Mouse (Mus musculus): ENCODE data around the gene Grk4. TPM values are rescaled to one million over a fixed set of nuclear protein-coding genes. Genes with fewer than 3 reads are reported as not detected.
"Not testable (repeated sequence)": the region's sequence is repeated elsewhere in the genome, so short reads cannot be mapped to it uniquely, and the experiment has no call there.

Gene Grk4
- polyA plus RNA-seq, 1 experiment: 8.7 TPM

DNA sequence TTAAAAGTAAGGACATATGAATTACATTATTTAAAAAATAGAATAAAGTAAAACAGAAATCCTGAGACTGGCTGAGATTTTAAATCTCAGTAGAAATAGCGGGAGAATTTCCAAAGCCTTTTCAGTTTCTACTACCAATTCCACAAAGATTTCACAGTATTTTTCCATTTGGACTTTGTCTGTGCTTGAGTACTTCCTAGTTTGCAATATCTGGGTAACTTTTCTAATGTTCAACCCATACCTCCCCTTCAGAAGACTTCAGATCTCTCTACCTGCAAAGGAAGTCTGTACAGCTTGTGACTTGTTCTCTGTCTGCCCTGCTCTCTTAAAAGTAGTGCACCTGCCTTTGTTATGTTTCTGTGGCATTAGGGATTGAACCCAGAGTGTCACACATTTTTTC lies 48.3 kb downstream of the Grk4 start:
- DNase-seq (ENCODE audit: low spot score): no peak

DNA sequence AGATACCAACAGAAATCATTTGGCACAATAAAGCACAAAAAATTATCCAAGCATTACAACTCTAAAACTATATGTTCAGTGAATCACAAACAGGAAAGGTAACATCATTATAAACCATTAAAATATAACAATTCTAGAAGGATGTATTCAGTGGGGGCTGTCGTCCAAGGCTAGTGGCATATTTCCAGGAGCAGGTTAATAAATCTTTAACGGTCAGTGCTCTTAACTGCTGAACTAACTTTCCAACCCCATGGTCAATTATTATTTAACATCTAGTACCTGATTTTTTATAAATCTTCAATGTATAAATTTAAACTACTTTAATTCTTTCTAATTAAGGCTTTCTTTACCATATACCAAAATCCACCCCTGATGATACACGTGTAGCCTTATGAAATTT lies 54.2 kb downstream of the Grk4 start:
- DNase-seq (ENCODE audit: low spot score): not testable (repeated sequence)

DNA sequence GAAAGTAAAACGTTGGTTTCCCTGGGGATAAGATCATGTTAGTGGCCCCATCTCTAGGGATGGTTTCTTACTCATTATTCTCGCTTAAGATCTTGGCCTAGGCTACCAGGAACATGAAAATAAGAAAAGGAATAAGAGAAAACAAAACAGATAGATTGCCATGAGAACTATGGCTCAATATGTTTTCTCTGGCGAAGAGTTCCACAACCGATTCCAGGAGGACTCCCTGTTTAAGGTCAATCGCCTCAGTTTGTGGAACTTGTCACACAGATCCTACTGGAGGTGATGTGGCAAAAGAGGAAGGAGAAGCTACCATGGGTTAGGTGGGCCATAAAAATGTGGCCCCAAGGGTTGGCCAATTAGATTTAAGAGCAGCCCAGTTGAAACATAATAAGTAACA lies 54.6 kb downstream of the Grk4 start:
- no peak for DNase-seq (ENCODE audit: low spot score)

DNA sequence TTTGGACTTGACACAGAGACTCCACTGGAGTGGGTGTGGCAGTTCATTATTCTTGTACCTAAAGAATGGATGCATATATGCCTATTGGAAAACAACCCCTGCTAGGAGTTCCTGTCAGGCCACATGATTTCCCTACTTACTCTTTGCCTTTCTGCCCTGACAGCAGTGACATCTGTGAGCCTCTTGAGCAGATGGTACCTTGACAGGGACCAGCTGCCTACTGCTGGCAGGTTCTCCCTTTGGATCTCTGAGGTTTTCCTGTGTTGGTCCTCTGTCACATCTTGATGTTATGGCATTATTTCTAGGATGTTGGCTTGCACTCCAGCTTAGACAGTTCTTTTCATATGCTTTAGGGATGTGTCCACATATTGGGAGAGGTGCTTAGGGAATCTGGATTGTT lies 69.0 kb downstream of the Grk4 start:
- no peak for DNase-seq (ENCODE audit: low spot score)

DNA sequence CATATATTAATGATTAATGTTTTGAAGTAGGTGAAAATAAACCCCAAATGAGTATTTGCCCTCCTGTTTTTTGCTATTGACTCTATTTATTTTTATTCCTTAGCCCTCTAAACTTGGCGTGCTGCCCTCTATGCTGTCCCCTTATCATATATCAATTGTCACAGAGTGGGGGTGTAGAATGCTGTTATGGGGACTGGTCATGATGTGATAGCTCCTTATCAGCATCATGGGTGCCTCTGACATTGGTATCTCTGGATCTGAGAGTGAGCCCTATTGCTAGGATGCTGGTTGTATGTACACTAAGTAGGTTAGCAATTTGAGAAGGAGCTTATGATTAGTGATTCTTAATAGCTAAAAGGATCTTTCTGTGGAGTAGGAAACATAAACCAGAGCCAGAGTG lies 70.1 kb downstream of the Grk4 start:
- DNase-seq (ENCODE audit: low spot score): no peak

DNA sequence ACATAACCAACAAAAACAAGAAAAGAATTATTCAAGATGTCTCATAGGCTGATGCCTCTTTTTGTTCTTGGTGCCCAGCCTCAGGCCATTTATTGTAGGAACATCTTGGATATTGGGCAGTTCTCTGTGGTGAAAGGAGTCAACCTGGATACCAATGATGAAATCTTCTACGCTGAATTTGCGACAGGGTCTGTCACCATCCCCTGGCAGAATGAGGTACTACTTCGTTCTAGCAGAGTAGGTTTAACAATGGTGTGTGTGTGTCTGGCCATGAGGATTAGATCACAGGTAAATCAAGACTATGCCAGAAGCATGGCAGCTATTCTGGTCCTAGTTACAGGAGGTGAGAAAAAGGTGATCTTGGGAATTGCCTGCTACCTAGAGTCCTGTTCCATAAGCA lies 91.3 kb downstream of the Grk4 start:
- DNase-seq (ENCODE audit: low spot score): no peak

DNA sequence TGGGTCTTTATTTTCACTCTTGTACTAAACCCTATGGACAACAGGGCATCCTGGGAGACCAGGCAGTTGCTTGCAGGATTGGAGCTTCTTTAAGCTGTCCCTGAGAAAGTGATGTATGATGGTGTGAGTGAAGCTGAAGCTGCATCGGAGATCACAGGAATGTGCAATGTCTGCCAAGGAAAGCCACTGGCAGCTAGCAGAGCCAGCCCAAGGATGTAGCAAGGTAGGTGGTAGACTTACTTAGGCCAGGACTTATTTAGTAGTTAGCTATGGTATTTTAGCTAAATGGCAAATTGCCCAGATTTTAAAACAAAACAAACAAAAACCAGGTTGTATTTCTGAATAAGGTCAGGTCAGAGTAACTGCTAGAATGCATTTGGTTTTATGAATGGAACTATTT lies 98.6 kb downstream of the Grk4 start:
- no peak for DNase-seq (ENCODE audit: low spot score)

DNA sequence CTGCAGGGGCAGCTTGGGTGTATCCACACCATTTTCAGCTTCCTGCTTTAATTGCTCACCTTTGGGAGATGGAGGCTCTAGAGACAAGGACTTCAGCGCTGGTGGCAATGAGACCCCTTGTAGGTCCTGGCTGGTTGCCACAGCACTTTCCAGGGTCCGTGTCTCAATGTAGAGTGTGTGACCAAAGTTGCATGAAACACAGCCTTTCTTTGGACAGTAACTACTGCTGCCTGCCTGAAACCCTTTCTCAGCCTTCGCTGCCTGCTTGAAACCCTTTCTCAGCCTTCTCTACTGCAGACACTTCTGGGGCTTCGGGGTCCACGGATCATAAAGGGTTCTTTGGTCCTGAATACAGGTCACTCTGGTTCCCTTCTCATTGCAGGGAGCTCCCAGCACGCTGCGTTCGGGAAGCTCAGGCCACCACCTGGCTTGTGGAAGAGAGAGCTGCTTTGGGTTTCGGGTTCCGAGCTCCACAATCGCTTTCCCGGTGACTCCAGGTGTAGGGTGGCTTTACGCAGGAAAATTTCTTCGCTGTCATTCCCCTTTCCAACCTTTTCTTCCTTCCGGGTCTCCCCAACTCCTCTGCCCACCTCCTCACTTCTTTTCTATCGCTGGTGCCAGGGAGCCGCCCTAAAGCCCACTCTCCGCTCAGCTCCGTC lies 100.8 kb downstream of the Grk4 start:
- peak; percentile 23 for DNase-seq (ENCODE audit: low spot score)

DNA sequence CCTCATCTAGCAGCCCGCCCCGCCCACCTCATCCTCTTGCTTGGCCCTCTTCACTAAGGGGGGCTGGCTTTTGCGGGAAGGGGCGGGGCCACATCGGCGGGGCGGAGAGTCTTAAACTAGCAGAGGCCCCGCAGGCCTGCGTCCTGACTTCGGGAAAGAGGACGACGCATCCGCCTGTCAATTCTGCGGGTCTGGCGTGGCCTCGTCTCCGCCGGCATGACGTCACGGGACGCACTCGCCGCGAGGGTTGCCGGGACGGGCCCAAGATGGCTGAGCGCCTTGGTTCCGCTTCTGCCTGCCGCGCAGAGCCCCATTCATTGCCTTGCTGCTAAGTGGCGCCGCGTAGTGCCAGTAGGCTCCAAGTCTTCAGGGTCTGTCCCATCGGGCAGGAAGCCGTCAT lies 101.3 kb downstream of the Grk4 start, which contains the start of gene Htt:
Gene Htt (plus strand): TSS at position 232 of the 400 bp plus-strand sequence.
- DNase-seq (ENCODE audit: low spot score): peak; percentile 91

DNA sequence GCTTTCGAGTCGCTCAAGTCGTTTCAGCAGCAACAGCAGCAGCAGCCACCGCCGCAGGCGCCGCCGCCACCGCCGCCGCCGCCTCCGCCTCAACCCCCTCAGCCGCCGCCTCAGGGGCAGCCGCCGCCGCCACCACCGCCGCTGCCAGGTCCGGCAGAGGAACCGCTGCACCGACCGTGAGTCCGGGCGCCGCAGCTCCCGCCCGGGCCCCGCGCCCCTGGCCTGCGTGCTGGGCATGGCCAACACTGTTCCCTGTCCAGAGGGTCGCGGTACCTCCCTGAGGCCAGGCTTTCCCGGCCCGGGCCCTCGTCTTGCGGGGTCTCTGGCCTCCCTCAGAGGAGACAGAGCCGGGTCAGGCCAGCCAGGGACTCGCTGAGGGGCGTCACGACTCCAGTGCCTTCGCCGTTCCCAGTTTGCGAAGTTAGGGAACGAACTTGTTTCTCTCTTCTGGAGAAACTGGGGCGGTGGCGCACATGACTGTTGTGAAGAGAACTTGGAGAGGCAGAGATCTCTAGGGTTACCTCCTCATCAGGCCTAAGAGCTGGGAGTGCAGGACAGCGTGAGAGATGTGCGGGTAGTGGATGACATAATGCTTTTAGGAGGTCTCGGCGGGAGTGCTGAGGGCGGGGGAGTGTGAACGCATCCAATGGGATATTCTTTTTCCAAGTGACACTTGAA lies 101.9 kb downstream of the Grk4 start:
- DNase-seq (ENCODE audit: low spot score): peak; percentile 38

DNA sequence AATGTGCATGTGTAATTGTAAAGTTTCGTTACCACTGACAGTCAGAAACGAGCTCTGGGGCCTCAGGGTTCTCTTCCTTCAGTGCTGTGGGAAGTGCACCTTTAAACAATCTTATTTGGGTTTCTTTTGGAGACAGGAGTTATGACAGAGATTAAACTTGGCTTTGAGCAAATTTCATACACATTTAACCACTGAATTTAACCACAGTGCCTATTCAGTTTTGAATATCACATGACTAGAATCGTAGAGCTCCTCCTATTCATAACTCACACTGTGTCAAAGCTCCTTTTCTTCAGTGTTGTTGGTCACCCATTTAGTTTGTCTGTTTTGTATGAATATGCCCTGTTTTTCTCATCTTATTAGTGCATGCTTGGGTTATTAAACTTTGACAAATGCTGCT lies 111.6 kb downstream of the Grk4 start:
- DNase-seq (ENCODE audit: low spot score): no peak

DNA sequence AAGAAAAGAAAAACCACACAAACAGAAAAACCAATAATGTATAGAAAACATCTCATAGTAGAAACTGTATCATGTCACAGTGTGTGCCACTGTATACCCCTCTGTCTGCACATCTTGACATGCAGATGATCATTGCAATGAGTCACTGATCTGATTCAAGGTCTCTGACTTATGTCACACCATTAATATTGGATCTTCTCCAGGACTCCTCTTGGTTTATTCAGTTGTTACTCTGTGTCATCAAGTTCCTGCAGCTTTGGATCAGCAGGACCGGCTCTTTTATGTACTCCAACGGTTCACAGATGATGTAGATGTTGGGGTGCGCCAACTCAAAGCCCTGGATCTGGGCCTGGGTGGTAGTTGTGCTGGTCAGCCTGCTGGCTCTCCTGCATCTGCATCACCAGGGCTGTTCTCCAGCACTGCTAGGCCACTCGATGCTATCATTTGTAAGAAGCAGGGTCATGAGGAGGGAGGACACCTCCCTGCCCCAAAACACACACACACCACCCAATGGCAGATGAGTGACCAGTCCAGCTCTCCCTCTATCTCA lies 112.6 kb downstream of the Grk4 start:
- no peak for DNase-seq (ENCODE audit: low spot score)

DNA sequence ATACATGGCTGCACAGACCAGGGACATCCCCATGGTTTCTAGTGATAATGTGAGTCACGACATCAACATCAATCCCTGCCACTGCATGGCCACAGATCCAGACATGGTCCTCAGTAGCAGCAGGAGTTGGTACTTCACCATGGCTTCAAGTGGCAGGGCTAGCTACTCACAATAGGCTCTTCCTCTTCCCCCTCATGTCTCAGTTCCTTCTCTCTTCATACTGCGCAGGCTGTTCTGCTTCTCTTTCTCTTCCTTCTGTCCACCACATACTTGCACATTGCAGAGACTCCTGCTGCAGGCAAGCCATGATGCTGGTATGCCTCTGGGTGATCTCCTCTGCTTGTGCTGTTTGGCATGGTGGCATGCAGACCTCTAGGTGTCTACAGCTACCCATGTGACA lies 113.2 kb downstream of the Grk4 start:
- DNase-seq (ENCODE audit: low spot score): no peak

DNA sequence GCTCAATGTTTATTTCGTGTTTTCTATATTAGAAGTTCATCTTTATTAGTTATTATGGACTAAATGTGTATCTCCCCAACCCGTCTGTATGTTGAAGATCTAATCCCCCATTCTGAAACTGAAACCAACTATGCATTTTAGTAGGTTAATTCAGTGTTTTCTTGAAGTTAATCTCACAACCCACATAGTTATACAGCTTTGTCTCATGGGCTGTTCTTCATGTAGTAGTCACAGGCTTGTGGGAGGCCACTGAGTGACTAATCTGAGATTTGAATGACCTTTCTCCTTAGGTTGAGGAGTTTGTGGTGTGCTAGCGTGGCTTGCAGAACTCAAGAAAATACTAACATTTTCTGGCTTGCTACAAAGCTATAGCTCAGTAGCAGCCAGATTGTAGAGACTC lies 124.8 kb downstream of the Grk4 start:
- no peak for DNase-seq (ENCODE audit: low spot score)

DNA sequence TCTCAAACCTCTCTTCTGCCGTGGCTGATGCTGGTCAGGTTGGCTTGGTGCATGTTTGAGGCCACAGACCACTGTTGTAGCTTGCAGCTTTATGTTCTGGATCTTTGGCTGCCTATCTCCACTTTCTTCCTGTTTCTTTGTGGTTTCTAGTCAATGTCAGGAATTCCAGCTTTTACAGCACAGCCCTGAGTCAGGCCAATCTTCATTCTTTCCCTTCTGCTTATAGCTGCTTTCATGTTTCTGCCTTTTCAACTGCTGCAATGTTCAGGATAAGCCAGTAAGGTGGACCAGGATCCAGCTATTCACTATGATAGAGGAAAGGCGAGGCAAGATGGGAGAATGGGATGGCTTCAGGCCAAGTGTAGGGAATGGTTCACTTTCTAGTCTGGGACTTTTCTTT lies 131.0 kb downstream of the Grk4 start:
- no peak for DNase-seq (ENCODE audit: low spot score)

DNA sequence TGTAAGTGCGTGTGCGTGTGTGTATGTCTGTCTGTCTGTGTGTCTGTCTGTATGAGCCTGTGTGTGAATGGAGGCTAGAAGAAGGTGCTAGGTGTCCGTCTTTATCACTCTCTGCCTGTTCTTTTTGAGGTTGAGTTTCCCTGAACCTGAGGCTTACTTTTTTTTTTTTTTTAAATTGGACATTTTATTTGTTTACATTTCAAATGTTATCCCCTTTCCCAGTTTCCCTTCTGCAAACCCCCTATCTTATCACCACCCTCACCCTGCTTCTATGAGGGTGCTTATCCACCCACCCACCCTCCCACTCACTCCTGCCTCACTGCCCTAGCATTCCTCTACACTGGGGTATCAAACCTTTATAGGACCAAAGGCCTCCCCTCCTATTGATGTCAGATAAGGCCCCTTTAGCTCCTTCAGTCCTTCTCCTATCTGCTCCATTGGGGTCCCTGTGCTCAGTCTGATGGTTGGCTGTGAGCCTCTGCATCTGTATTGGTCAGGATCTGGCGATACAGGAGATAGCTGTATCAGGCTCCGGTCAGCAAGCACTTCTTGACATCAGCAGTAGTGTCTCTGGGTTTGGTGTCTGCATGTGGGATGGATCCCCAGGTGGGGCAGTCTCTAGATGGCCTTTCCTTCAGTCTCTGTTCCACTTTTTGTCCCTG lies 140.2 kb downstream of the Grk4 start:
- no peak for DNase-seq (ENCODE audit: low spot score)

Other genes starting within 250 kb of the Grk4 start
- 39.9 and 43.9 TPM in 2 replicates for gene Tnip2, start 146.4 kb upstream of the Grk4 start, polyA plus RNA-seq (2012; rRNA removed)
- 7.5 and 7.8 TPM in 2 replicates for gene Sh3bp2, start 134.5 kb upstream of the Grk4 start, polyA plus RNA-seq (2012; rRNA removed)
- gene Add1, start 86.7 kb upstream of the Grk4 start, polyA plus RNA-seq (2012; rRNA removed): 232 and 250 TPM in 2 replicates
- 74.3 and 104 TPM in 2 replicates for gene Mfsd10, start 23.2 kb upstream of the Grk4 start, polyA plus RNA-seq (2012; rRNA removed)
- 20.0 and 22.9 TPM in 2 replicates for gene Nop14, start 231 bp upstream of the Grk4 start, polyA plus RNA-seq (2012; rRNA removed)
- 12.8 and 13.0 TPM in 2 replicates for gene Htt, start 101.4 kb downstream of the Grk4 start, polyA plus RNA-seq (2012; rRNA removed)
- 3.3 and 3.8 TPM in 2 replicates for gene Msantd1, start 247.6 kb downstream of the Grk4 start, polyA plus RNA-seq (2012; rRNA removed)

Measured in urinary bladder, adult 2 months (tissue).